In genomic region chr12:108230821-108231794, GRCm38 (mm10) we compare ENCODE assay signal across 10 mouse cellular contexts. TPM values are rescaled to one million over a fixed set of nuclear protein-coding genes. Genes with fewer than 3 reads are reported as not detected.
DNase-seq lines count a peak whose midpoint lies in the region; ATAC-seq and TF ChIP-seq lines count a peak whose summit lies in the region.
"Had no signal": no experiment of that assay in that cellular context is flagged by ENCODE, and none has a peak within 500 bp of the region (broad histone marks: within the 10 kb centered on the region; RNA-seq: fewer than 3 reads in every experiment).

No protein-coding gene starts in this region.

- no peak overlapping the region for H3K4me3 ChIP-seq in liver, embryonic 14.5 days (ENCODE audit: insufficient read depth in 1 of 2, low read depth in 2 of 2, low read length in 2 of 2)
- no peak overlapping the region for H3K4me3 ChIP-seq in liver, embryonic 11.5 days (ENCODE audit: low read depth, low read length)
- no peak overlapping the region for H3K4me3 ChIP-seq in hindbrain, embryonic 12.5 days
- H3K4me3 ChIP-seq: limb, embryonic 13.5 days; stomach, embryonic 15.5 days had no signal

- WGBS in liver, embryonic 14.5 days (ENCODE audit: insufficient replicate concordance), result 51% methylated on average over 17 of the region's 18 CpGs
- 61% methylated on average over 16 of the region's 18 CpGs for WGBS in liver, embryonic 11.5 days
- WGBS in hindbrain, embryonic 12.5 days, result 55% methylated on average over 17 of the region's 18 CpGs

- H3K4me2 ChIP-seq in liver, embryonic 14.5 days (ENCODE audit: low read depth), result no peak overlapping the region
- H3K4me2 ChIP-seq in liver, embryonic 11.5 days, result no peak overlapping the region
- H3K4me2 ChIP-seq in hindbrain, embryonic 12.5 days (replicated peaks), result no peak overlapping the region; the same call in 1 of the 2 replicates
- H3K4me2 ChIP-seq: limb, embryonic 13.5 days; stomach, embryonic 15.5 days had no signal

- H3K9ac ChIP-seq in liver, embryonic 14.5 days (replicated peaks), result no peak overlapping the region
- no peak overlapping the region for H3K9ac ChIP-seq in liver, embryonic 11.5 days (ENCODE audit: low read depth, low read length)
- H3K9ac ChIP-seq in hindbrain, embryonic 12.5 days, result 0 out of 2 replicates have a peak overlapping the region, but pooled peaks have one; percentile 18
- H3K9ac ChIP-seq: limb, embryonic 13.5 days; stomach, embryonic 15.5 days had no signal

- no peak overlapping the region for H3K27ac ChIP-seq in liver, embryonic 14.5 days
- H3K27ac ChIP-seq in liver, embryonic 11.5 days (ENCODE audit: low read depth, low read length), result no peak overlapping the region
- peak overlapping the region; percentile 35; the same call in 1 of the 2 replicates for H3K27ac ChIP-seq in hindbrain, embryonic 12.5 days
- H3K27ac ChIP-seq: limb, embryonic 13.5 days; stomach, embryonic 15.5 days had no signal

- H3K36me3 ChIP-seq in liver, embryonic 14.5 days (replicated peaks; ENCODE audit: control insufficient read depth, insufficient read depth, low read depth), result no peaks in the 10 kb centered on the region
- no peaks in the 10 kb centered on the region for H3K36me3 ChIP-seq in liver, embryonic 11.5 days (ENCODE audit: control insufficient read depth, insufficient read depth, low read length)
- H3K36me3 ChIP-seq in hindbrain, embryonic 12.5 days, result no peaks in the 10 kb centered on the region
- H3K36me3 ChIP-seq: limb, embryonic 13.5 days; stomach, embryonic 15.5 days had no signal

- no peak for DNase-seq in liver, embryonic 14.5 days (ENCODE audit: low read depth in 3 of 3, low spot score in 3 of 3)
- no peak for DNase-seq in liver, embryonic 11.5 days (ENCODE audit: low spot score)
- DNase-seq in cerebellum, adult 9-11 months, result peak; percentile 89
- peak; percentile 82 for DNase-seq in lung, postnatal 14 days
- peak; percentile 42 for DNase-seq in thymus, postnatal 25 days
- DNase-seq in c-Kit-positive CD71-positive TER-119-positive erythroid progenitor cells, embryonic 14.5 days (ENCODE audit: low spot score), result no peak
- no peak for DNase-seq in layer of hippocampus, postnatal 36 days

- TF ChIP-seq CTCF in liver, embryonic 14.5 days (IDR thresholded peaks at IDR 0.05; ENCODE audit: low read depth), result peak; percentile 50

- no peak for ATAC-seq in liver, embryonic 14.5 days (ENCODE audit: insufficient read depth)
- ATAC-seq in liver, embryonic 11.5 days (replicated peaks; ENCODE audit: low FRiP score), result no peak
- no peak for ATAC-seq in hindbrain, embryonic 12.5 days (ENCODE audit: low FRiP score)

- no peak for TF ChIP-seq EP300 in liver, embryonic 14.5 days (IDR thresholded peaks at IDR 0.05; ENCODE audit: low read depth)

- H3K27me3 ChIP-seq in liver, embryonic 14.5 days (ENCODE audit: control insufficient read depth, insufficient read depth, low read length), result no peaks in the 10 kb centered on the region
- H3K27me3 ChIP-seq in liver, embryonic 11.5 days (replicated peaks; ENCODE audit: control insufficient read depth, insufficient read depth, low read length), result no peaks in the 10 kb centered on the region
- no peaks in the 10 kb centered on the region for H3K27me3 ChIP-seq in hindbrain, embryonic 12.5 days
- H3K27me3 ChIP-seq: limb, embryonic 13.5 days; stomach, embryonic 15.5 days had no signal

- H3K4me1 ChIP-seq in liver, embryonic 14.5 days (replicated peaks; ENCODE audit: control insufficient read depth in 2 of 2, insufficient read depth in 2 of 2, low read length in 1 of 2), result no peaks in the 10 kb centered on the region
- H3K4me1 ChIP-seq in liver, embryonic 11.5 days (replicated peaks; ENCODE audit: control insufficient read depth, insufficient read depth, low read length), result peaks cover 14% of the 10 kb centered on the region
- peaks cover 72% of the 10 kb centered on the region for H3K4me1 ChIP-seq in hindbrain, embryonic 12.5 days

- H3K9me3 ChIP-seq in liver, embryonic 14.5 days (ENCODE audit: control insufficient read depth, low read length), result no peaks in the 10 kb centered on the region
- no peaks in the 10 kb centered on the region for H3K9me3 ChIP-seq in liver, embryonic 11.5 days (ENCODE audit: control insufficient read depth, low read length)
- peaks cover 6% of the 10 kb centered on the region; the same call in 1 of the 2 replicates for H3K9me3 ChIP-seq in hindbrain, embryonic 12.5 days (replicated peaks)
- H3K9me3 ChIP-seq: limb, embryonic 13.5 days; stomach, embryonic 15.5 days had no signal

RNA-seq across cellular contexts. Expression of gene Ccdc85c, which starts 44.1 kb away (rescaled TPM):
- polyA plus RNA-seq in liver, embryonic 14.5 days (2012; rRNA removed), result 1.8 TPM in 2 replicates
- polyA plus RNA-seq in liver, embryonic 14.5 days (2014; fragmentation: Nextera tagmentation; extraction: Ambion mirVana), result 1.8 TPM in 2 replicates
- 5.9 and 7.4 TPM in 2 replicates for polyA plus RNA-seq in liver, embryonic 11.5 days (2014; fragmentation: Nextera tagmentation; extraction: Ambion mirVana)
- polyA plus RNA-seq in hindbrain, embryonic 12.5 days (2016; fragmentation: Nextera tagmentation; extraction: Ambion mirVana), result 15.2 and 16.3 TPM in 2 replicates
- 10 to 100 TPM; 68.1 to 70.0 TPM for total RNA-seq in layer of hippocampus, postnatal 36 days (2021)

RNA-seq across cellular contexts. Expression of gene Ccnk, which starts 51.7 kb away (rescaled TPM):
- 9.2 and 10.4 TPM in 2 replicates for polyA plus RNA-seq in liver, embryonic 14.5 days (2012; rRNA removed)
- polyA plus RNA-seq in liver, embryonic 14.5 days (2014; fragmentation: Nextera tagmentation; extraction: Ambion mirVana), result 3.9 and 4.0 TPM in 2 replicates
- 4.3 and 5.2 TPM in 2 replicates for polyA plus RNA-seq in liver, embryonic 11.5 days (2014; fragmentation: Nextera tagmentation; extraction: Ambion mirVana)
- polyA plus RNA-seq in hindbrain, embryonic 12.5 days (2016; fragmentation: Nextera tagmentation; extraction: Ambion mirVana), result 2.9 and 3.6 TPM in 2 replicates
- 10 to 100 TPM; 26.9 to 31.2 TPM for total RNA-seq in layer of hippocampus, postnatal 36 days (2021)

RNA-seq across cellular contexts. Expression of gene Setd3, which starts 52.0 kb away (rescaled TPM):
- 15.2 and 26.8 TPM in 2 replicates for polyA plus RNA-seq in liver, embryonic 14.5 days (2012; rRNA removed)
- 43.4 and 46.2 TPM in 2 replicates for polyA plus RNA-seq in liver, embryonic 14.5 days (2014; fragmentation: Nextera tagmentation; extraction: Ambion mirVana)
- polyA plus RNA-seq in liver, embryonic 11.5 days (2014; fragmentation: Nextera tagmentation; extraction: Ambion mirVana), result 73.3 and 77.0 TPM in 2 replicates
- polyA plus RNA-seq in hindbrain, embryonic 12.5 days (2016; fragmentation: Nextera tagmentation; extraction: Ambion mirVana), result 108 and 118 TPM in 2 replicates
- total RNA-seq in layer of hippocampus, postnatal 36 days (2021), result 100 to 1,000 TPM; 136 to 150 TPM

Comparison
In these comparisons a context has a peak if more than half of its experiments do, and no peak if none do; other contexts are left out.
1. DNase-seq: peak in cerebellum, adult 9-11 months (single experiment), lung, postnatal 14 days (single experiment) and thymus, postnatal 25 days (single experiment); none in liver, embryonic 14.5 days (0 of 3), liver, embryonic 11.5 days (single experiment), c-Kit-positive CD71-positive TER-119-positive erythroid progenitor cells, embryonic 14.5 days (single experiment) and layer of hippocampus, postnatal 36 days (0 of 2).